Mouse (Mus musculus) spleen, adult 18-20 months (tissue): ENCODE results near the gene Adssl1.
A peak's percentile ranks its signal among the peaks of the same experiment; 100 is the strongest.

ENCODE experiments used
- DNase-seq, 2 experiments: peaks; one replicate each; pipeline ENCODE4 v3.0.0; 2022; ENCODE audit warnings: mixed read lengths in 2 of 2

Gene Adssl1

GRCm38 (mm10) chr12:112660576-112661326 is 40.9 kb downstream of the Adssl1 start:
- no peak for DNase-seq

DNA sequence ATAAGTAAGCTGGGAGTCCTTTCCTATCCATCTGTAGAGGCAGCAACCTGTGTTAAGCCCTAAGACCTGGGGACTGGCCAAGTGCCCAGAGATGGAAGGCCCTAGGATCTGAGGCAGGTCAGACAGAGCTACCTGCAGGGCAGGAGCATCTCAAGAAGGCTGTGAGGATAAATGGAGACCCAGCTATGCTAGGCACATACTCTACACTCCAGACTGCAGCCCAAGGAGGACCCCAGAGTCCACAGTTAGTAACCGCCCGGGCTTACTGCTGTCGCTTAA is 41.4 kb downstream of the Adssl1 start:
- no peak for DNase-seq

DNA sequence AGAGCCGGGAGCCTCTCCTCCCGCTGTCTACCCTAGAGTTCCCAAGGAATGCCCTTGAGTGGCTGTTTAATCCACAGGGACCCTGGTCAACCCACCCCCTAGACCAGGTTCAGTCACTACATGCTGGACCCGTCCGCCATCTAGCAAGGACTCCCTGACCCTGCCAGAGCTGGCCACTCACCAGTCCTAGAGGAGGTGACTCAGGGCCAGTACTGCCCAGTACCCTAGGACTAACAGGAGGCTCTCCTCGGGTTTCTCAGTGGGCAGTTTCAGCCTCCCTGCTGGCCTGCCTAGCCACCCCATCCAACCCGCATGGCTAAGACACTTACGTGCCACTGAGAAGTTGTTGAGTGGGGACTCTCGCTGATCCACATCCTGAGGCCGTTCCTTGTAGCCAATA is 42.0 kb downstream of the Adssl1 start:
- DNase-seq, result no peak

DNA sequence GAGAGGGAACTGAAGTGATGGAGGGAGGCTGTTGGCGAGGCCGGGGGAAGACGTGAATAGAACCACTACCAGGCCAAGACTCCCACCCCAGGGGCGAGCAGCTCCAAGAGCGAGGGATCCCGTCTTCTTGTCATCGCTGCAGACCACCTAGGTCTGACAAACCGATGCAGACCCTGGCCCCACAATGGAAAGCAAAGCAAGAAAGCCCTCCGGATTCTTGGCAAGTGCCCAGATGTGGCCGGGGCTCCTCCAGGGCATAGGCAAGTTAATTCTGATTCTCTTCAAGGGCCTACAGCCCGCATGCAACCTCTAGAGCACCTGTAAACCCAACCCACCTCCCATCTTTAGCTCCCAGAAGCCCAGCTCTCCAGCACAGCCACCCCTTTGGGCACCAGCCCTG is 43.5 kb downstream of the Adssl1 start:
- no peak for DNase-seq

DNA sequence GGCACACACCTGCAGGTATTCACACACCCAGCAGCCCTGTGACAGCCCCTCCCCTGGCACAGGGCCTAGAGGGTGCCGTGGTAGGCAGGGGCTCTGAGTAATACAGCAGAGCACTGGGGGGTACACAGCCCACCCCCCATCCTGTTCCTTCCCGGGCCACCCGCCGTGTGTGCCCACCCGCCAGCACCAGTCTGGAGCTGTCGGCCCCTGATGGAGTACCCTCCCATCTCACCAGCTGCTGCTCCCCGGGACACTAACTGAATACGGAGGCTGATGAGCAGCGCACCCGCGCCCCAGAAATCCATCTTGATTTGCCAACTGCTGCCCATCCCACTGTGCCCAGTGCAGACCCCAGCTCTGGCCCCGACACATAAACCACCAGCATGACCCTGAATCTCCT is 43.9 kb downstream of the Adssl1 start:
- no peak for DNase-seq

DNA sequence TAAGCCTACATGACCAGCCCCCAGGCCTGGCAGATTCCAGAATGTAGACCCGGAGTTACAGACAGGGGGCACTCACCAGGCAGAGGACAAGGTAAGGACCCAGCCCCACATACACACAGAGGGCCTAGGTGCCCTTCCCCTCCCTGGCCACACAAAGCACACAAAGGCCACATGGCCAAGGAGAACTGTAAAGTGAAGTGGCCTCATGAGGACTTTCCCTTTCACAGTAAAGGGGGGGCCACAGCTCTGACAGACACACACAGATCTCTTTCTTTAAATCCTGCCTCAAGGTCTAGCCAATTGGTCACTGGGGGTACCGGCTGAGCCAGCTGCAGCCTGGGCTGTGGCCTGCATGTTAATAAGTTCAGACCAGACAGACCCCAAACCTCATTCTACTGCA is 44.3 kb downstream of the Adssl1 start:
- no peak for DNase-seq

- DNase-seq, result no peak
These were observed 44.8 kb downstream of the Adssl1 start for GRCm38 (mm10) chr12:112664656-112665055.

- no peak for DNase-seq
These were observed 45.6 kb downstream of the Adssl1 start for GRCm38 (mm10) chr12:112665445-112665844.

- DNase-seq, result no peak
These were observed 46.2 kb downstream of the Adssl1 start for GRCm38 (mm10) chr12:112665881-112666544.

GRCm38 (mm10) chr12:112667619-112668297 is 47.9 kb downstream of the Adssl1 start:
- DNase-seq, result no peak

DNA sequence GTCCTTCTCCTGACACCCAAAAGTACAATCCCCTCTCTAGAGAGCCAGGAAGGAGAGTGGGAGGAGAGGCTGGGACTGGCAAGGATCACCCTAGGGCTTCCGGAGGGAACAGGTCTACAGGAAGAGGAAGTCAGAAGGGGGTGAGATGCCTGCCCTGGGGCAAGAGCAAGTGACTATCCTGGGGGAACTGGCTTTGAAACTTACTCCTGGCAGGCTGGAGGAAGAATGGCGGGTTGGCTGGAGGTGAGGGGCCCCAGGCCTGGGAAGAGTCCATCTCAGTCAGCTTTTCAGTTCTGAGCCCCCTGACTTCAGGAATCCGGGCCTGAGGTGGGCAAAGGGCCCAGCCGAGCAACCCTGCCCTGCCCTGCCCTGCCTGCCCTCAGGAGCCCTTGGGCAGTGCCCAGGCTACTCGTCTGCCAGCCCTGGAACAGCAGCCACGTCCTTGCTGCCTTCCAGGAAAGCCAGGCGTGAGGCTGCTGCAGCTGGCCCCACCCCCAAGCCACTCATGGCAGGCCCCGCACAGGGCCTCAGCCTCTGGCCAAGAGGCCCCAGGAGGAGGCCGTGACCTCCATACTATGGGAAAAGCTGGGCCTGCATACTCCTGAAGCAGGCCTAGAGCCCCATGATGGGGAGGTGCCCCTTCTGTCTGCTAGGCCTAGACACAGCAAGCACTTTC is 51.0 kb downstream of the Adssl1 start:
- DNase-seq, result no peak

DNA sequence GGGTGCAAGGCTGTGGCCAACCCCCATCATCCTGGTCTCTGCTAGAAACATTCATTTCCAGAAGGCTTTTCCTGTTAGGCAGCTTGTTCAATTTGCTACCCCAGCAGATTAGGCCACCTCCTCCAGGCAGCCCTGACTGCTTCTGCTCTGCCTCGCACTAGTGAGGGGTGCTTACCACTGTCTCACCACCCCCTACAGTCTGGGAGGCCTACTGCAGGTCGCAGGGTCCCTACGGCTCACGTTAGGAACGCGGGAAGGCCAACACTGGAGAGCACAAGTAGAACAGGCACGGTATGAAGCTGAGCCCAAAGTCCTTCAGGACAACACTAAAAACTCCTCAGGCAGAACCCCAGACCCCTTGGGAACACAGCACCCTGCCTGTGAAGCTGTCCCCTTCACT is 52.0 kb downstream of the Adssl1 start:
- no peak for DNase-seq

GRCm38 (mm10) chr12:112672744-112673575 is 53.1 kb downstream of the Adssl1 start:
- DNase-seq, result peak in 1 of 2 experiments; percentile 26

DNA sequence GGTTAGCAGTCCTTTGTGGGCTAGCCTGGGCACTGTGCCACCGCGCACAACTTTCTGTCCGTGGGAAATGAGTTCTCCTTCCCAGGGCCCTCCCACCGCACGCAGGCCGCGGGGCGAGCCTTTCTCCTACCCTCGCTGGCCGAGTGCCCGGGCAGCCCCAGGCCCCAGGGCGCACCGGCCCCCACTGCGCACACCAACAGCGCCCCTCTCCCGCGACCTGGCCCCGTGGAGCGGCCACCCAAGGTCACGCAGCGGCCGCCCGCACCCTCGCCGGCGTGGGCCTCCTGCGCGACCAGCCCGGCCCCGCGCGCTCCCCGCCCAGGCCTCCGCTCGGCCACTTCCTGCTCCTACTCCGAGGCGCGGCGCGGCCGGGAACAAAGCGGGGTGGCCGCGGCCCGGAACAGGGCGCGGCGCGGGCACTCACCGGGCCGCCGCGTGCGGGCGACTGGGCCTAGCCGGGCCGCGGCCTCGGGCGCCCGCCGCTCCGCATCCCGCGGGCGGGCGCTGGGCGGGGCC is 53.8 kb downstream of the Adssl1 start:
- peak in 1 of 2 experiments; percentile 47 for DNase-seq

GRCm38 (mm10) chr12:112674132-112675011 is 54.5 kb downstream of the Adssl1 start, which contains the start of gene Akt1:
Gene Akt1 (minus strand): TSS chr12:112674884.
- DNase-seq, result peak; percentile 46 to 69

GRCm38 (mm10) chr12:112675245-112676035 is 55.6 kb downstream of the Adssl1 start:
- DNase-seq, result peak; percentile 66 to 83

DNA sequence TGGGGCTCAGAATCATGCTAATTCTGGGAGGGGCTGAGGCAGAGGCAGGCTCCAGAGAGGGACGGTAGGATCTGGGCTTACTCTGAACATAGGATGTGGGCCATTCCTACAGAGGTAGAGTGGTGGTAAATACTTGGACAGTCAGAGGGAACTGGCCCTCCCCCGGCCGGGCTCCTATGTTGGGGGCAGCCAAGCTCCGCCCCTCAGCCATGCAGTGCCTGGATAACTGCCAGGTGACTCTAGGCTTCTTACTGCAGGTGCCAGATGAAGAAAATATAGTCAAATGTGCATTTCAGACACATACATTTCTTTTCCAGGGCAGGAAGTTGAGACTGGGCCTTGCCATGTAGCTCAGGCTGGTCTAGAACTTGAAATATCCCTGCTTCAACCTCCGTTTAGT is 57.2 kb downstream of the Adssl1 start:
- no peak for DNase-seq

- DNase-seq, result no peak
These were observed 58.2 kb downstream of the Adssl1 start for GRCm38 (mm10) chr12:112677943-112678554.

GRCm38 (mm10) chr12:112678555-112679026 is 58.7 kb downstream of the Adssl1 start, which contains the start of gene Zbtb42:
Gene Zbtb42 (plus strand): TSS chr12:112678828.
- peak; percentile 38 to 57 for DNase-seq
